Mouse (Mus musculus): Measurements from ENCODE around the gene Phactr1. TPM values are rescaled to one million over a fixed set of nuclear protein-coding genes. Genes with fewer than 3 reads are reported as not detected.
A peak's percentile ranks its signal among the peaks of the same experiment; 100 is the strongest.

The Phactr1 gene
- polyA plus RNA-seq, 1 experiment from 2014 or later: 32.4 TPM

DNA sequence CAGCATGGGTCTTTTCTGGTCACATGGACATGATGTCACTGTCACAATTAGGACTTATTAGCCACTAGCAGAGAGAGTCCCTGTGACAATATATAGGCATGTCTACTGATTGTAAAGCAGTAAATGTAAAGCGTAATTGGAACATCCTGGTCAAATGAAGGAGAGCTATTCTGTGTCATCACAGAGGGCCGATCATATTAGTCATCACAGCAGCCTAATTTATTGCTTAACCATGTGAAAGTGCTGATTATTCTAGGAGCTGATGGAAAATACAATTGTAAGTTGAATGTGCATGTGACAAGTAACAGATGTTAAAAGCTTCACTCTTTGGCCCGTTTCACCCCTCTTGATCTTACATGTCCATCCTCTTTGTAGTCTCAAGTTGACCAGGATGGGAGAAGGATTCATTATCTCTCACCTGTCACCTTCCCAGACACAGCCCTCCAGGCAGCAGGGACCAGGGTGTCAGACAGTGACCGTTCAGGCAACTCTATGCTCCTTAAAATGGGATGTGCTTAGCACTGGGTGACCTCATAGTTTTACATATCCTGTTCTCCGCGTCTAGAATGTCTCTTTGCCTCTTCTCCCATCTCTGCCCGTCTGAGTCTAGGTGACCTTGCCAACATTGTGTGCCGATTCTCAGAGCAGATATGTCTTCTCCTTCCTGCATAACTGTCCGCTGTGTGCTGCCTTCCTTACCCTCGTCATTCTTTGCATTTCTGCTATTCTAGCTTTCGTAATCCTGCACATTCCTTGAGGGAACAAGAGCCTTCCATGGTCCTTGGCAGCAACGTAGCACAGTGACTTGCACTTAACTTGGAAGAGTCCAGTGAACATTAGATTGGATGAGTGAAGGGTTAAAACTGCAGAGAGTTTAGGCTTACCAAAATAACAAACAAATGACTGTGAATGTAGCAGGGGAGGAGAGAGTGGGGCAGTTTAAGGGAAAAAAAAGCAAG is 209.4 kb downstream of the Phactr1 start:
- no peak overlapping the region for H3K4me3 ChIP-seq (replicated peaks; ENCODE audit: low read depth, low read length)
- 40% methylated on average over 12 of the region's 12 CpGs for WGBS
- H3K27me3 ChIP-seq (ENCODE audit: insufficient read depth, low read length): no peaks in the 10 kb centered on the region
- no peak overlapping the region for H3K9ac ChIP-seq (ENCODE audit: low read depth, low read length)
- no peaks in the 10 kb centered on the region for H3K36me3 ChIP-seq (ENCODE audit: insufficient read depth, low read length)
- ATAC-seq (replicated peaks; ENCODE audit: low FRiP score, low read depth) (no peak), DNase-seq (ENCODE audit: low spot score) (peak; percentile 40)
- no peak for TF ChIP-seq CTCF (IDR thresholded peaks at IDR 0.05; ENCODE audit: low read depth)
- no peaks in the 10 kb centered on the region for H3K9me3 ChIP-seq (replicated peaks; ENCODE audit: low read length)
- no peaks in the 10 kb centered on the region for H3K4me1 ChIP-seq (replicated peaks; ENCODE audit: insufficient read depth, low read length)
- no peak overlapping the region for H3K27ac ChIP-seq
- H3K4me2 ChIP-seq (ENCODE audit: low read length): peak overlapping the region; percentile 35

- H3K9ac ChIP-seq (ENCODE audit: low read depth, low read length): no peak overlapping the region
- H3K4me2 ChIP-seq (ENCODE audit: low read length): no peak overlapping the region
- 62% methylated on average over 5 of the region's 5 CpGs for WGBS
- ATAC-seq (replicated peaks; ENCODE audit: low FRiP score, low read depth) (no peak), DNase-seq (ENCODE audit: low spot score) (no peak)
- H3K27me3 ChIP-seq (ENCODE audit: insufficient read depth, low read length): no peaks in the 10 kb centered on the region
- no peaks in the 10 kb centered on the region for H3K36me3 ChIP-seq (ENCODE audit: insufficient read depth, low read length)
- no peak for TF ChIP-seq CTCF (IDR thresholded peaks at IDR 0.05; ENCODE audit: low read depth)
- no peaks in the 10 kb centered on the region for H3K9me3 ChIP-seq (replicated peaks; ENCODE audit: low read length)
- no peaks in the 10 kb centered on the region for H3K4me1 ChIP-seq (replicated peaks; ENCODE audit: insufficient read depth, low read length)
- no peak overlapping the region for H3K4me3 ChIP-seq (replicated peaks; ENCODE audit: low read depth, low read length)
- no peak overlapping the region for H3K27ac ChIP-seq
These were observed 210.2 kb downstream of the Phactr1 start for GRCm38 (mm10) chr13:42890651-42891050.

DNA sequence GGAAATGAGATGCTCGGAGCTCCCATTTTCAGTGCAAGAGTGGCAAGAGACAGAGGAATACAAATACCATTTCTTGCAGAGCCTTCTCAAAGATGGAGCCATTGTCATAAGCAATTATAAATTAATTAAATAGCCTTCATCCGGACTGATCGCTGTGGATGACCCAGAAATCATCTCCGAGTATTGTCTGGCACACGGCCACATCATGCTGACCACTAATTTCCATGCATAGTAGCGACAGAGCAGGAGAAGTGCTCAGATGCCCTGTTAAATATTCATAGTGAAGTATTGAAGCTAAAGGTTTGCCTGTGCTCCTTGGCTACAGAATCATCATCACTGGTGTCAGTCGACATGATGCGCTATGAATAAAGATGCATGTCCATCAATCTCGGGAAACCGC is 213.6 kb downstream of the Phactr1 start:
- H3K36me3 ChIP-seq (ENCODE audit: insufficient read depth, low read length): no peaks in the 10 kb centered on the region
- no peak overlapping the region for H3K4me3 ChIP-seq (replicated peaks; ENCODE audit: low read depth, low read length)
- no peaks in the 10 kb centered on the region for H3K4me1 ChIP-seq (replicated peaks; ENCODE audit: insufficient read depth, low read length)
- H3K9ac ChIP-seq (ENCODE audit: low read depth, low read length): no peak overlapping the region
- H3K4me2 ChIP-seq (ENCODE audit: low read length): no peak overlapping the region
- no peaks in the 10 kb centered on the region for H3K9me3 ChIP-seq (replicated peaks; ENCODE audit: low read length)
- TF ChIP-seq CTCF (IDR thresholded peaks at IDR 0.05; ENCODE audit: low read depth): no peak
- ATAC-seq (replicated peaks; ENCODE audit: low FRiP score, low read depth) (no peak), DNase-seq (ENCODE audit: low spot score) (no peak)
- H3K27ac ChIP-seq: no peak overlapping the region
- no peaks in the 10 kb centered on the region for H3K27me3 ChIP-seq (ENCODE audit: insufficient read depth, low read length)
- 94% methylated on average over 10 of the region's 10 CpGs for WGBS

DNA sequence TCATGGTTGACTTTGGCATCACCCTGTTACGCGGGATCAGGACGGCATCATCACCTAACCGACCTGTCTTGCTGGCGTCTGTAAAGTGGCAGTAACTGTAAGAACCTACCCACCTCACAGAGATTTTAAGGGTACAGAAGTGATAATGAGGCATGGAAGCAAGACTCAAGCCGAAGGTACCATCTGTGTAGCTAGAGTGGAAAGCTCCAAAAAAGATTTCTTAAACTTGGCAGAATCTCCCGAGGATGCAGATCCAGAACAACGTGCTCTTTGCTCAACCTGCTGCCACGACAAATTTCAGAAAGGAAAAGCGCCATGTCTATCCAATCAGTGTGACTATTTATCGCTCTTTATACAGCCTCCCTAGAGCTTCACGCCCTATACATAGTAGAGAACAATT is 214.2 kb downstream of the Phactr1 start:
- H3K9me3 ChIP-seq (replicated peaks; ENCODE audit: low read length): no peaks in the 10 kb centered on the region
- ATAC-seq (replicated peaks; ENCODE audit: low FRiP score, low read depth): no peak
- no peak overlapping the region for H3K27ac ChIP-seq
- H3K9ac ChIP-seq (ENCODE audit: low read depth, low read length): no peak overlapping the region
- H3K4me2 ChIP-seq (ENCODE audit: low read length): no peak overlapping the region
- no peaks in the 10 kb centered on the region for H3K36me3 ChIP-seq (ENCODE audit: insufficient read depth, low read length)
- DNase-seq (ENCODE audit: low spot score): no peak
- no peak overlapping the region for H3K4me3 ChIP-seq (replicated peaks; ENCODE audit: low read depth, low read length)
- no peaks in the 10 kb centered on the region for H3K27me3 ChIP-seq (ENCODE audit: insufficient read depth, low read length)
- no peaks in the 10 kb centered on the region for H3K4me1 ChIP-seq (replicated peaks; ENCODE audit: insufficient read depth, low read length)
- 96% methylated on average over 12 of the region's 12 CpGs for WGBS
- no peak for TF ChIP-seq CTCF (IDR thresholded peaks at IDR 0.05; ENCODE audit: low read depth)

DNA sequence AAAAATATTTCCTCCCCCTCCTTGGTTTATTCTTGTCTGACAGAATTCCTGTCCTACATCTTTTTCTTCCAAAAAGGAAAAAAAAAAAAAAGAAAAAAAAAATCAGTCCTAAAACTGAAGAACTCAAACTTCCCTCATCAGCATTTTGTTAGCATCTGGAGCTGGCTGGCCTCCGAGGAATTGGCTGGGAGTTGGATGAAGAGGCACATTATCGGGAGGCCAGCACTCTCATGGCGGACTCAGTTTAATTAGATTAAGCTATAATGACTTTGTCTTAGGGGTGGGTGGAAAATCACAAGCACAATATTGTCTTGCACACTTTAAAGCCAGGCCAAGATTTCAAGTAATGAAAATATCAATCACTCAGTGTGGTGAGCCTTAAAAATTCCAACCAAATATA is 215.6 kb downstream of the Phactr1 start:
- TF ChIP-seq CTCF (IDR thresholded peaks at IDR 0.05; ENCODE audit: low read depth): no peak
- H3K36me3 ChIP-seq (ENCODE audit: insufficient read depth, low read length): no peaks in the 10 kb centered on the region
- H3K9ac ChIP-seq (ENCODE audit: low read depth, low read length): no peak overlapping the region
- H3K4me2 ChIP-seq (ENCODE audit: low read length): no peak overlapping the region
- H3K9me3 ChIP-seq (replicated peaks; ENCODE audit: low read length): no peaks in the 10 kb centered on the region
- H3K4me3 ChIP-seq (replicated peaks; ENCODE audit: low read depth, low read length): no peak overlapping the region
- no peaks in the 10 kb centered on the region for H3K4me1 ChIP-seq (replicated peaks; ENCODE audit: insufficient read depth, low read length)
- 59% methylated on average over 3 of the region's 3 CpGs for WGBS
- no peaks in the 10 kb centered on the region for H3K27me3 ChIP-seq (ENCODE audit: insufficient read depth, low read length)
- ATAC-seq (replicated peaks; ENCODE audit: low FRiP score, low read depth) (no peak), DNase-seq (ENCODE audit: low spot score) (no peak)
- no peak overlapping the region for H3K27ac ChIP-seq

GRCm38 (mm10) chr13:42899611-42900010 is 219.2 kb downstream of the Phactr1 start:
- no peak overlapping the region for H3K9ac ChIP-seq (ENCODE audit: low read depth, low read length)
- ATAC-seq (replicated peaks; ENCODE audit: low FRiP score, low read depth) (no peak), DNase-seq (ENCODE audit: low spot score) (no peak)
- H3K27ac ChIP-seq: no peak overlapping the region
- H3K4me3 ChIP-seq (replicated peaks; ENCODE audit: low read depth, low read length): no peak overlapping the region
- no peak for TF ChIP-seq CTCF (IDR thresholded peaks at IDR 0.05; ENCODE audit: low read depth)
- 45% methylated on average over 3 of the region's 3 CpGs for WGBS
- no peaks in the 10 kb centered on the region for H3K4me1 ChIP-seq (replicated peaks; ENCODE audit: insufficient read depth, low read length)
- no peaks in the 10 kb centered on the region for H3K27me3 ChIP-seq (ENCODE audit: insufficient read depth, low read length)
- no peaks in the 10 kb centered on the region for H3K36me3 ChIP-seq (ENCODE audit: insufficient read depth, low read length)
- no peak overlapping the region for H3K4me2 ChIP-seq (ENCODE audit: low read length)
- H3K9me3 ChIP-seq (replicated peaks; ENCODE audit: low read length): no peaks in the 10 kb centered on the region

Measured in kidney, postnatal 0 days (tissue).